Mouse (Mus musculus) adrenal gland, adult (tissue): ENCODE data around the gene Tmem201.
"Not testable (repeated sequence)": the region's sequence is repeated elsewhere in the genome, so short reads cannot be mapped to it uniquely, and the experiment has no call there.

ENCODE experiments used
- DNase-seq, 2 experiments: peaks; one replicate each; pipeline ENCODE4 v3.0.0; 2022 to 2023; ENCODE audit warnings: low spot score in 1 of 2; ENCODE audit not compliant: inconsistent age in 2 of 2

Tmem201 gene

DNA sequence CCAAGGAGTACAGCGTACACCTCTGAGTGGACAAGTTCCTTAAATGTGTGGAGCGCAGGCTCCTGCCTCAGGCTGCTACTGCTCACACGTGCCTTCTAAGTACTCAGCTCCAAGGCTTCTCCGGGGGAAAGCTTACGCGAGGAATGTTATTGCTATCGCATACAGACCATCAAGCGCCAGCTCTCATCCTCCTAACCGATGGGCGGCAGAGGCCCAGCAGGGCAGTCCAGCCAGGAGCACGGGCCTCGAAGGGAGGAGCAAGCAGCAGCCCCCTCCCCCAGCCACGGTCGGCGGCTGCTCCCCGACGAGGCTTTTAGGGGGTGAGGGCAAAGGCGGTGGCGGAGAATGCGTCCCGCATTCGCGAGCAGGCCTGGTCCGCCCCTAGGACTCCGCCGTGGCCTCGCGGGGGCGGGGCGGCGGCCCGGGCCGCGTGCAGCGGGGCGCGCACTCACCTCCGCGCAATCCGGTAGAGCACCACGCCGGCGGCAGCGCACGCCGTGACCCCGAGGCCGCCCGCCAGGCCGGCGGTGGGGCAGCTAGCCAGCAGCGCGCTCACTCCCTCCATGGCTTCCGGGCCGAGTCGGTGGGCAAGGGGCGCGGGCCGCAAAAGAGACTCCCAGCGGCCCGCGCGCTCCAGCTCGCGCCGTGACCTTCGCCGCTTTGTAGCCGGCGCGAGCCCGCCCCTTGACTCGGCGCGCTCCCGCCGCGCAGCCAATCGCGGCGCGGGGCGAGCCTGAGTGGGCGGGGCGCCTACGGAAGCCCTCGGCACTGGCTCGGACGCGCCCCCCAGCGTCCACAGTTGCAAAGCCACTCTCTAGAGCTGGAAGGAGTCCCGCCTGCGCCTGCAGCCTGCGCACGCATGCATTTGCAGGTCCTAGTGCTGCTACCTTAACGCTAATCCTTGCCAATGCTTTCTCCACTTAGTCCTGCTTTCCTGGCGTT is at the start of gene Tmem201:
Gene Tmem201, minus strand, starts transcription at position 662 of the 942 bp plus-strand sequence.
- peak; percentile 94 to 97 for DNase-seq

GRCm38 (mm10) chr4:149784901-149785300 is 47.1 kb upstream of the Tmem201 start:
- DNase-seq: no peak

- DNase-seq: peak in 1 of 2 experiments; percentile 56
Observed at GRCm38 (mm10) chr4:149784371-149784770, 46.5 kb upstream of the Tmem201 start.

DNA sequence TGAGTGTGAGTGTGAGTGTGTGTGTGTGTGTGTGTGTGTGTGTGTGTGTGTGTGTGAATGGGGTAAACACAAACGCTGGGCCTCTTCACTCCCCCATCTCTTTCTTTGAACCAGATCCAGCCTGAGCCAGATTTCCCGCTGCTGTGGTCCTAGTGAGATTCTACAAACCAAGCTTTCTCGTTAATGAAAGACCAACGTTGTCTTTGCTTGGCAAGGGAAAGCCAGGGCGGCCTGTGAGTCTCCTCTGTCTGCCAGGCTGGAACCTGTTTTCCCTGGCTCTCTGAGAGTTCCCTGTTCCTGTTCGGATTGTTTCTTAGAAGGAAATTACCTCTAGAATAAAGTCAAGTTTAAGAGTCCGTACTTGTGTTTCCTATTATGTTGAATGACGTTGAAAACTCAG is 45.1 kb upstream of the Tmem201 start:
- DNase-seq: no peak

- DNase-seq: peak in 1 of 2 experiments; percentile 90
Observed at GRCm38 (mm10) chr4:149780565-149781356, 42.9 kb upstream of the Tmem201 start.

DNA sequence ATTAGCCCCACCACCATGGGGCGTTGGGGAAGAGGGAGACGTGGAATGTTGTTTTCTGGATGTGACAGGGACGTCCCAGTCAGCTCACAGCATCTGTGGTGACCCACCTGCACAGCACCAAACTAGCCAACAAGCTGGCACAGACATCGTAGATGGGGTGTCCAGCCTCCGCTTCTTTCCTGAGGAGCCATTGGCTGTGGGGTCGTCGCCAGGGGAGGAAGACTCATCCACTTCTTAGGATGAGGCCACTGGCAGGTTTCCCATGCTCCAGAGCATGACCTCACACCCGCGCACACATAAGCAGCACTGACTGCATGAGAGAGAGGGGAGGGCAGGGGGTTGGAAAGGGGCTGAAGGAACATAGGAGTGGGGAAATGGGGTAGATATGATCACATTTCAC is 42.1 kb upstream of the Tmem201 start:
- DNase-seq: no peak

DNA sequence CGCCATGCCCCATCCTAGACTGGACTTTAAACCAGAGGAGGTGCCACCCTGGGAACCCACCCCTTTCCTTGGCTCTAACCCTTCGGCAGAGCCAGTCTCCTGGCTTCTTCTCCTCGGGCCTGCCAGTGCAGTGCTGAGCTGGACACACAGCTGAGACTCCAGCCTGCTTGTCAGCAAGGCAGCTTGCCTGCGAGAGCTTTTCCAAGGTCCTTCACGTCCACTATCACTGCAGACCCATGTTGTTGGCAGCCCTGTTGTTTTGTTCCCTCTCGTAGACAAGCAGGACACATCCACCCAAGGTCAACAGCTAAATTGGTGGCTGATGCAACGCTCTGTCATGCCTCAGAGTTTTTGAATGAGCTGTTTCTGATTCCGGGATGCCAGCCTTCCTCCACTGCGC is 39.3 kb upstream of the Tmem201 start:
- DNase-seq: peak; percentile 86 to 93

DNA sequence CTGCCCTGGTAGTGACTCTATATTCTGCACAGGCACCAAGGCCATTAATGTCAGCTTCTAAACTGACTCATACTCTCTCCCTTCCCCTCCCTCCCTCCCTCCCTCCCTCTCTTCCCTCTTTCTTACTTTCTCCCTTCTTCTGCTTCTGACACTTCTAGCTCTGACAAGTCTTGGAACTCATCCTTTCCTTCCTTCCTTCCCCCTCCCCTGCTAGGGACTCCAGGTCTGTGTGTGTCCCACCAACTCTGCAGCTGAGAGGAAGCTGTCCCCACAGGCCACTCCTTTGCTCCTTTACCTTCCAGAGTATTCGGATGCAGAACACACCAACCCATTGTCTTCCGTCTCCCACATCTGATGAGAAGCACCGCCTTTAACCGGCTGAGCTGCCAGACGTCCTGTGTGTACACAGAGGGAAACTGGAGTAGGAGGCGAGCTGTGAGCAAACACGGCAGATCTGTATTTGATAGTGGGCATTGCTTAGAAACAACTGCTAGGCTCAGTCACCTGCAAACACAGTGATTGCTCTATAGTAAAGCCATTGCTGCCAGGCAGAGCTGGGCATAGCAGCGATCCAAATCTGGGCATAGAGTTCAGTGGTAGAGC is 38.0 kb upstream of the Tmem201 start:
- DNase-seq: peak in 1 of 2 experiments; percentile 80

- peak; percentile 78 to 92 for DNase-seq
Observed at GRCm38 (mm10) chr4:149775330-149775729, 37.5 kb upstream of the Tmem201 start.

- DNase-seq: peak; percentile 98 to 99
Observed at GRCm38 (mm10) chr4:149774094-149774470, 36.2 kb upstream of the Tmem201 start, which contains the start of gene Slc25a33. Slc25a33 (minus strand) TSS chr4:149774277.

GRCm38 (mm10) chr4:149773408-149774093 is 35.7 kb upstream of the Tmem201 start:
- DNase-seq: no peak

DNA sequence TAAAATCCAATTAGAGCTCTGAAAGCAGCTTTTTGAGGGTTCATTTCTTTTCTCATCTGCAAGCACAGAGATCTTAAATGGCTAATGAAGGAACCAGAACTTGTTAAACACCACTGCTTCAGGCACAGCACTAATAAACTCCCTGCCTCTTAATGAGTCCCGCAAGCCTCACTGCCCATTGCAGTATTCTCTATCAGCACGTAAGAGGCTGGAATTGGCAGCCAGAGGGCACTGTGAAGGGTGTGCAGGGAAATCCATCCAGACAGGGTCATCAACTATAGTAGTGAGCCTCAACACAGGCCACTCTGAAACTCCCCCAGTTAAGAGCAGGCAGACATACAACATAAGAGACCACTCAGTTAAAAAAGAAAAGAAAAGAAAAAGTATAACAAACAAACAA is 34.5 kb upstream of the Tmem201 start:
- peak in 1 of 2 experiments; percentile 74 for DNase-seq

DNA sequence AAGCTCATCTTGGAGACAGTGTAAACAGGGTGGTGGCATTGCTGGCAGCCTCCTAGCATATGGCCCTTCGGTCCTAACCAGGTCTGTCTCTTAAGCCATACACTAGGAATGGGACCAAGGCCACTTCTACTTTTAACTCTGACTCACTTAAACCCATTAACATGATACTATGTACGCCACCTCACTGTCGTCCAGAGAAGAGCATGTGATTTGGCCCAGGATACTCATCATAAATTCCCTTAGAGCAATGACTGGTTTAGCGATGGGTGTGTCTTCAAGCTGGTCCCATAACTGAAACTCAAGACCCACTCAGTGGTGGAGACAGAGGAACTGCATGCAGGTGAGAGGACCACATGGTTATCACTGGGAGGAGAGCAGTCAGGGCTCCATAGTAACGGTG is 27.4 kb upstream of the Tmem201 start:
- peak in 1 of 2 experiments; percentile 62 for DNase-seq

DNA sequence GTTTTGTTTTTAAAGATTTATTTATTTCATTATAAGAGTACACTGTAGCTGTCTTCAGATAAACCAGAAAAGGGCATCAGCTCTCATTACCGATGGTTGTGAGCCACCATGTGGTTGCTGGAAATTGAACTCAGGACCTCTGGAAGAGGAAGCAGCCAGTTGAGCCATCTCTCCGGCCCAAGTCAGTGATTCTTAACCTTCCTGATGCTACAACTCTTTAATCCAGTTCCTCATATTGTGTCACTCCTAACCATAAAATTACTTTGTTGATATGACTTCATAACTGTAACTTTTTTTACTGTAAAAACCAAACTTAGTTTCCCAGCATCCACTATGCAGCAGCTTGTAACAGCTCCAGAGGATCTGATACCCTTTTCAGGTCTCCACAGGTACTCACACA is 25.5 kb upstream of the Tmem201 start:
- no peak for DNase-seq

GRCm38 (mm10) chr4:149759517-149759916 is 21.7 kb upstream of the Tmem201 start:
- no peak for DNase-seq

DNA sequence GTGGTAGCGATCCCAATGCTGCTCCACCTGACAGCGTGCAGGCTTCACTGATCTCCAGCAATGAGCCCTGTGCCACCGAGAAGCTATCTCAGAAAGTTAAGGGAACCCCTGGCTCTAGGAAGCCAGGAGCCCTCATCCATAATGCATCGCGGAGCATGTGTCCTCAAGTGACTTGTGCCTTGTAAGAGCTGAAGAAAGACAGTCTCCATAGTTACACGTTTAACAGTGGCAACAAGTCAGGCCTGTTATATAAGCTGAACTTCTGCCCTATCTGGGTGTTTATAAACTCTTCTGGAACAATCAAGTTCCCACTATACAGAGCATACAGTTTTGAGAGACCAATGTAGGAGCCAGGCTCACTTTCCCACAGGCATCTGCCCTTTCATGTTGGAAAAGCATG is 20.6 kb upstream of the Tmem201 start:
- peak in 1 of 2 experiments; percentile 46 for DNase-seq

- not testable (repeated sequence) for DNase-seq
Observed at GRCm38 (mm10) chr4:149756546-149756945, 18.7 kb upstream of the Tmem201 start.

GRCm38 (mm10) chr4:149752836-149753235 is 15.0 kb upstream of the Tmem201 start:
- DNase-seq: no peak

DNA sequence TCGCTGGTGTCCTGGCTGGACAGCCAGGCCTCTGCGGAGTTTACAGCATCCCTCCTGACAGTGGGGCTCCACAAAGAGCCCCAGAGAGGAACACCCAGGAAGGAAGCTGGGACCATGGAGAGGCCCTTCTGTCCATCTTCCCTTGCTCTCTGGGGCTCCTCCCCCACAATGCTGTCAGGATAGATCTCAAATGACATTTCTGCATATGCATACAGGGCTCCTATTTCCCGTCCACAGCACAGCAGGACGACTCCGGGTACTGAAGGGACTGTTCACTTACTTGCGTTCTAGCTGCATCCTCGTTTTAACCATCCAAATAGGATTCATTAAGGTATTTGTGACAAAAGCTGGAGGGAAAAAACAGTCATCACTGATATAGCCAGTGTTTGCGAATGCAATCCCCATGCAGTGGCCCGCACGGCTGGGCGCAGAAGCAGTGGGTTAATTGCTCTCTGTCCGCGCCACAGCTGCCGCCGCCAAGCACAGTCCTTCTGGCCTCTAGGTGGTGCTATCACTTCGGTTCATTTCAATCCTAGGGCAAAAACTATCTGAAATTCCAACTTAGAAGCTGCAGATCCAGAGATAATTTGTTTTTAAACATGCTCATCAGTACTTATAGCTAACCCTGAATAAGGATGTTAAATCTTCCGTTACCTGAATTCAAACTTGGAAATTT is 14.4 kb upstream of the Tmem201 start:
- peak; percentile 51 to 83 for DNase-seq

DNA sequence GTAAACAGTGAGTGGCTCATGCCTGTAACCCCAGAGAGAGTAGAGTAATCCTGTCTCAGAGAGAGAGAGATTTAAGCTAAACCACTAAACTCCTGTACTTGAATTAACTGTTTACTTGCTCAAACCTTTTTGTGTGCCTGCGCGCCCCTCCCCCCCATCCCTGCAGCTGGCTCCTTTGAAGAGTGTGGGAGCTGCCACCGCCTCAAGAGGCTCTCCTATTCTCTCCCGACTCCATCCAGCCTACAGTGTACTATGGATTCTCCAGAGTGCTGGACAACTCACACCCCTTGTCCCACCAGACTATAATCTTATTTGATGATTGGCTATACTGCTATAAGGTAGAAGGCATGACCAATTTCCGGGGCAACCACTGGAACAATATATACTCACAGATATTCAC is 12.8 kb upstream of the Tmem201 start:
- DNase-seq: no peak
